Mouse (Mus musculus): ENCODE data around the gene Slc29a3.

DNA sequence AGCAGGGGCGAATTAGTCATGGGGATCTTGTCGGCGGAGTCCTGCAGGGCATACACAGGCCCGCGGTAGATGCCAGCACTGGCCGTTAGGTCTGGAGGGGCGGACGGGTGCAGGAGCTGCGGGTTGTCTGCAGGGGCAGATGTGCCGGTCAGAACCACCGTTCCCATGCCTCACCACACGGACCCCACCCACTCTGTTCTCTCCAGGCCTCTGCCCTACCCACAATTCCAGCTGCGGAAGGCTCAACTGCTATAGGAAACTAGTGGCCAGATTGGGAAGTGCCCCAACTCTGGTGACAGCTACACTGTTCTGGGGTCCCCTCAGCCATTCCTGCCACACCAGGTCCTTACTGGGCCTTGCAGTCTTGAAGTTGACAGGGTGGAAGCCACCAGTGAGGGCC lies 22.0 kb upstream of the Slc29a3 start:
- TF ChIP-seq CTCF (IDR thresholded peaks at IDR 0.05; ENCODE audit: extremely low read depth, insufficient read depth, low read length) (no peak), POLR2A (IDR thresholded peaks at IDR 0.05; ENCODE audit: extremely low read depth, insufficient read depth, low read length) (no peak)

All from cortical plate, adult 2 months (tissue).